Mouse (Mus musculus): ENCODE data around the gene Fgf23.

Gene Fgf23

GRCm38 (mm10) chr6:127114753-127115456 is 42.2 kb downstream of the Fgf23 start:
- no peak for DNase-seq (ENCODE audit: inconsistent ontology term)

DNA sequence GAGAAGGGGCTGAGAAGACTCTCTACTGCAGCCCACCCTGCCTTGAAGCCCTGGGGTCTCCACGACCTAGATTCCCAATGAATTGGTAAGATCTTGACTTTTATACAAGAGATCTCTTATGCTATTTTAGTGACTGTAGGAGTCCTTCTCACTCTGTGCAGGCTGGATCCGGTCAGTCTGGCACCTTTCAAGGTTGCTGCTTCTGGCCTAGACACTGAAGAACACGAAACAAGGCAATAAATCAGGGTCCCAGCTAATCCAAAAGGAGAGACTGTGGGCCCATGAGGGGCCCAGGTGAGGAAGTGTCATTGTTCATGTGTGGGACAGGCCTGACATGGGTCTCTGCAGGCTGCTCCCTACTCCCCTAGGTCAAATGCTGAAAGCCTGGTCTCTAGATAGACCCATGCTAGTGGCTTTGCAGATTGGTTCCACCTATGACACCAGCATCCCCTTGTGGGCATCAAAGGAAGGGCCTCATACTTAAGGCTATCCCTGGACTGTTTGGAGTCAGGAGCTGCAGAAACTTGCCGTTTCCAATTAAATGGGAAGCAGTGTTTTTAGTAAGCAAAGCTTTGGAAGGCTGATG is 49.6 kb downstream of the Fgf23 start:
- no peak for DNase-seq (ENCODE audit: inconsistent ontology term)

DNA sequence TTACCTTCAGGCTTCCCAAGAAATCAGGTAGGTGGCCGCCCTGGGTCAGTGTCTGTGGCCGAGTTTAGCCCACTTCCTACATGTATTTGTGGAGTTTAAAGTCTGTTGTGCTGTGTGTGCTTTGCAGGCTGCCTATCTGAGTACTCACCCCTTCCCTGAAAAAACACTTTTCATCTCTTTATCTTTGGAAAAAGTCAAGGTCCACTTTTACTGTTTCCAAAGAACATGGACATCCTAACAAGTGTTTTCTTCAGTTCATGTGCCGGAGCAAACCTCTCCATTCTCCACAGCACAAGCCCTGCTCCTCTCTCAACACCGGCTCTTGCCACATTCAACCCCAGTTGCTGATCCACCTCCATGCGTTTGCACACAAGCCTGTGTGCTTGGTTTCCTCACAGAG is 50.3 kb downstream of the Fgf23 start:
- no peak for DNase-seq (ENCODE audit: inconsistent ontology term)

GRCm38 (mm10) chr6:127123506-127123905 is 50.8 kb downstream of the Fgf23 start:
- DNase-seq (ENCODE audit: inconsistent ontology term), result no peak

DNA sequence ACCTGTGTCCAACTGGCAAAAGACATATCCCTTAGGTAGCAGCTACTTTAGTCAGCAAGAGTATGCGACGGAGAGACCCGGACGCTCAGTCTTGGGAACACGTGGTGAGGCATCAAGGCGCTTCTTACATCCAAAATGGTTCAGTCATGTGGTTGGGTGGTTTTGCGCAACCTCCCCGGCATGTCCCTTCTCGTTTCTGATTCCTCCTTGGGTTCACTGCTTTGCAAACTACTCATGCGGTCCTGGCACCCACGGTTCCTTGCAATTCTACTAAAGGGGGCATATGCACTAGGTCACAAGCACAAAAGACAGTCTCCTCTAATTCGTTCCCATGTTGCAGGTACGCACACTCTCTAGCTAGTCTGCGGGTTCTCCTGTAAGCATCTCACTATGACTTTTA is 57.0 kb downstream of the Fgf23 start:
- DNase-seq (ENCODE audit: inconsistent ontology term), result no peak

GRCm38 (mm10) chr6:127130377-127130776 is 57.7 kb downstream of the Fgf23 start:
- DNase-seq (ENCODE audit: inconsistent ontology term), result no peak

Measured in Muller cell, postnatal 12 days (primary cell).